8 mouse cellular contexts compared by ENCODE assay signal in the genomic region with DNA sequence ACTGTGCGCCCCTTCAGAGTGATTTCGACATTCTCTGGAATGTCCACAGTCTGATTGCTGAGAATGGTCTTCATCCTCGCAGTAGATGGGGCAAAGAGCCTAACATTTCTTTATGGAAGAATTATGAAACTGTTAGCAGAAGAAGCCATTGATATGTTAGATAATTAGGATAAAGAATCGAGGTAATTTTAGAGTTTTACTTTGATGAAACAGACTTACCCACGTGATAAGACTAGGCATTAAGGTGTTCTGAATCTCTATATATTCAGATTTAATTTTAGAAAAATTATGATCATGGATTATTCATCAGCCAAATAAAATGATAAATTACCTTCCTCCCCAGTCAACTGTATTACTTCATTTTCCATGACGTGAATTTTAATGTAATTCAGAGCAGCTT. TPM values are rescaled to one million over a fixed set of nuclear protein-coding genes. Genes with fewer than 3 reads are reported as not detected.
DNase-seq lines count a peak whose midpoint lies in the region; ATAC-seq and TF ChIP-seq lines count a peak whose summit lies in the region.

A gene (minus strand): TSS at position 101 of the 400 bp plus-strand sequence.

- H3K4me2 ChIP-seq in midbrain, embryonic 15.5 days = no peak within 1 kb of the TSS

- no peak within 1 kb of the TSS for H3K27ac ChIP-seq in midbrain, embryonic 15.5 days

- TF ChIP-seq CTCF in brain, embryonic 14.5 days (IDR thresholded peaks at IDR 0.05; ENCODE audit: borderline replicate concordance, extremely low read depth, insufficient read depth, insufficient read length) = no peak

- no peak for ATAC-seq in frontal cortex, adult (ENCODE audit: low TSS enrichment)
- no peak for ATAC-seq in granulocyte monocyte progenitor cell, adult 5-6 weeks (replicated peaks; ENCODE audit: poor library complexity, severe bottlenecking)
- no peak for ATAC-seq in midbrain, embryonic 15.5 days (replicated peaks)

- no peaks in the 10 kb centered on the region for H3K36me3 ChIP-seq in midbrain, embryonic 15.5 days (replicated peaks)

- no peak within 1 kb of the TSS for H3K9ac ChIP-seq in midbrain, embryonic 15.5 days

- no peak within 1 kb of the TSS for H3K4me3 ChIP-seq in midbrain, embryonic 15.5 days

- no peak for TF ChIP-seq POLR2A in brain, embryonic 14.5 days (IDR thresholded peaks at IDR 0.05; ENCODE audit: borderline replicate concordance, extremely low read depth, insufficient read depth, insufficient read length, poor library complexity, severe bottlenecking)

- H3K27me3 ChIP-seq in midbrain, embryonic 15.5 days (replicated peaks) = no peaks in the 10 kb centered on the region

- WGBS in midbrain, embryonic 15.5 days = 77% methylated on average over 6 of the region's 6 CpGs

- no peaks in the 10 kb centered on the region for H3K9me3 ChIP-seq in midbrain, embryonic 15.5 days

- DNase-seq in frontal cortex, adult 2 months (ENCODE audit: extremely low spot score in 1 of 2, low spot score in 1 of 2) = no peak
- no peak for DNase-seq in brain, embryonic 14.5 days (ENCODE audit: low read depth)
- DNase-seq in layer of hippocampus, postnatal 10 days (ENCODE audit: low spot score in 2 of 2) = no peak
- no peak for DNase-seq in embryo, embryonic 11 days
- no peak for DNase-seq in kidney, adult 11 months

- H3K4me1 ChIP-seq in midbrain, embryonic 15.5 days = no peaks in the 10 kb centered on the region

RNA-seq across cellular contexts. Expression of the gene that starts here (rescaled TPM):
- 31.7 and 55.2 TPM in 2 replicates for polyA plus RNA-seq in frontal cortex, adult 2 months (2012; rRNA removed)
- polyA plus RNA-seq in brain, embryonic 14.5 days (2012; rRNA removed) = 24.7 and 33.5 TPM in 2 replicates
- total RNA-seq in granulocyte monocyte progenitor cell, adult 5-6 weeks (2014; fragmentation: Nextera tagmentation) = 146 and 204 TPM in 2 replicates
- 105 and 159 TPM in 2 replicates for total RNA-seq in granulocyte monocyte progenitor cell, adult 5-6 weeks (2017)
- 10 to 100 TPM; 27.0 to 36.9 TPM for total RNA-seq in layer of hippocampus, postnatal 10 days (2021)
- polyA plus RNA-seq in midbrain, embryonic 15.5 days (2015; fragmentation: Nextera tagmentation; extraction: Ambion mirVana) = 47.4 and 51.5 TPM in 2 replicates
